Mouse (Mus musculus): ENCODE measurements around the gene Sh3bp2.

GRCm38 (mm10) chr5:34489418-34489787, 36.2 kb upstream of the Sh3bp2 start:
- TF ChIP-seq CTCF (IDR thresholded peaks at IDR 0.05; ENCODE audit: control insufficient read depth, insufficient read depth, insufficient read length) (no peak), USF1 (IDR thresholded peaks at IDR 0.05; ENCODE audit: low read depth) (no peak), CEBPB (IDR thresholded peaks at IDR 0.05; ENCODE audit: low read depth) (no peak), MYOG (IDR thresholded peaks at IDR 0.05; ENCODE audit: control insufficient read depth, extremely low read depth, insufficient read length) (no peak), MAX (IDR thresholded peaks at IDR 0.05) (no peak), MYOD1 (IDR thresholded peaks at IDR 0.05; ENCODE audit: control insufficient read depth, insufficient read length, low read depth) (no peak)

Data from C2C12 (cell line).